In the genomic region with DNA sequence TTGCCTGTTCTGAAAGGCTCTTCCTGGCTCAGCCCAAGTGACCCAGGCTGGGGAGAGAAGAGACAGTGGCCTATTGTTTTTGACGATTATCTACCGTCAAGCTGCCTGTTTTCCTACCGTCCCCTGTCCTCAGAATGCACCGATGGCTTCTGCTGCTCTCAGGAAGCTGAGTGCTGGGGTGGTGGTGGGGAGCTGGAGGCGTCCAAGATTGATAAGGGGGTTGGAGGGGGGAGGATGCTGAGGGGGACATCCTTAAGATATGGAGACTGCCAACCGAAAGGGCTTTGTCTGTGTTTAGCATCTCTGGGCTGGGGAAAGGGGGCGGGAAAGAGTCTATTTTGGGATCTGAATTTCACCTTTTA, we compare ENCODE assay signal across 10 mouse cellular contexts. TPM values are rescaled to one million over a fixed set of nuclear protein-coding genes. Genes with fewer than 3 reads are reported as not detected.
DNase-seq lines count a peak whose midpoint lies in the region; ATAC-seq and TF ChIP-seq lines count a peak whose summit lies in the region.
"Had no signal": no experiment of that assay in that cellular context is flagged by ENCODE, and none has a peak within 500 bp of the region (broad histone marks: within the 10 kb centered on the region; RNA-seq: fewer than 3 reads in every experiment).

No protein-coding gene starts in this region.

- DNase-seq in heart, postnatal 10 days: no peak
- peak; percentile 66 for DNase-seq in MEL (ENCODE audit: low read depth, low spot score)
- no peak for DNase-seq in hindbrain, embryonic 11.5 days (ENCODE audit: low spot score)
- no peak for DNase-seq in midbrain, embryonic 11.5 days (ENCODE audit: low spot score, missing footprints)
- DNase-seq in layer of hippocampus, postnatal 14 days (ENCODE audit: low spot score in 2 of 2): no peak
- DNase-seq in right cerebral cortex, postnatal 36 days (ENCODE audit: low spot score in 2 of 2): no peak
- DNase-seq in layer of hippocampus, adult 8-10 months (ENCODE audit: low spot score in 2 of 2): no peak
- DNase-seq: heart, postnatal 4 days; liver, embryonic 13.5 days had no signal

- peaks cover 45% of the 10 kb centered on the region for H3K4me1 ChIP-seq in heart, embryonic 12.5 days (replicated peaks)
- peaks cover 8 to 11% of the 10 kb centered on the region in 2 experiments; a peak in 3 of 4 replicates for H3K4me1 ChIP-seq in MEL (ENCODE audit: control insufficient read depth in 1 of 2, insufficient read depth in 2 of 2, low read length in 2 of 2)
- H3K4me1 ChIP-seq in hindbrain, embryonic 11.5 days (replicated peaks; ENCODE audit: control insufficient read depth, insufficient read depth, low read length): peaks cover 34% of the 10 kb centered on the region
- peaks cover 59% of the 10 kb centered on the region for H3K4me1 ChIP-seq in midbrain, embryonic 11.5 days (ENCODE audit: control insufficient read depth, insufficient read depth, low read length)

- 22% methylated on average over 7 of the region's 7 CpGs for WGBS in heart, embryonic 12.5 days
- WGBS in hindbrain, embryonic 11.5 days: 14% methylated on average over 7 of the region's 7 CpGs
- WGBS in midbrain, embryonic 11.5 days: 11% methylated on average over 7 of the region's 7 CpGs

- H3K4me2 ChIP-seq in heart, embryonic 12.5 days: peak overlapping the region; percentile 91
- peak overlapping the region; percentile 74 for H3K4me2 ChIP-seq in hindbrain, embryonic 11.5 days (replicated peaks; ENCODE audit: low read depth, low read length)
- H3K4me2 ChIP-seq in midbrain, embryonic 11.5 days: peak overlapping the region; percentile 100

- peaks cover 33% of the 10 kb centered on the region for H3K27me3 ChIP-seq in heart, embryonic 12.5 days (replicated peaks)
- H3K27me3 ChIP-seq in MEL (ENCODE audit: control insufficient read depth in 1 of 2, insufficient read depth in 2 of 2, low read length in 2 of 2): no peaks in the 10 kb centered on the region
- H3K27me3 ChIP-seq in hindbrain, embryonic 11.5 days (ENCODE audit: control insufficient read depth, insufficient read depth, low read length): no peaks in the 10 kb centered on the region
- no peaks in the 10 kb centered on the region for H3K27me3 ChIP-seq in midbrain, embryonic 11.5 days (ENCODE audit: control insufficient read depth, insufficient read depth, low read length)

- intact Hi-C loops in heart, postnatal 10 days (cut with DNase I): no loop called here

- no peak overlapping the region for H3K4me3 ChIP-seq in heart, embryonic 12.5 days
- H3K4me3 ChIP-seq in MEL (ENCODE audit: control insufficient read depth in 1 of 2, insufficient read depth in 1 of 2, low read depth in 2 of 2, low read length in 2 of 2): peak overlapping the region; percentile 28 to 42
- H3K4me3 ChIP-seq in hindbrain, embryonic 11.5 days (ENCODE audit: low read depth, low read length): peak overlapping the region; percentile 97
- H3K4me3 ChIP-seq in midbrain, embryonic 11.5 days (ENCODE audit: low read depth, low read length): peak overlapping the region; percentile 100
- H3K4me3 ChIP-seq: liver, embryonic 13.5 days had no signal

- TF ChIP-seq RAD21 in MEL (IDR thresholded peaks at IDR 0.05; ENCODE audit: low read depth, low read length): no peak

- no peak overlapping the region for H3K27ac ChIP-seq in heart, embryonic 12.5 days (ENCODE audit: poor library complexity, severe bottlenecking)
- H3K27ac ChIP-seq in MEL (ENCODE audit: control insufficient read depth, low read depth, low read length): peak overlapping the region; percentile 82
- H3K27ac ChIP-seq in hindbrain, embryonic 11.5 days (ENCODE audit: low read depth, low read length): peak overlapping the region; percentile 100
- peak overlapping the region; percentile 100 for H3K27ac ChIP-seq in midbrain, embryonic 11.5 days (ENCODE audit: low read depth, low read length)
- H3K27ac ChIP-seq: liver, embryonic 13.5 days had no signal

- TF ChIP-seq POLR2A in MEL (IDR thresholded peaks at IDR 0.05; ENCODE audit: control insufficient read depth in 1 of 2, insufficient read depth in 1 of 2, low read depth in 1 of 2, low read length in 2 of 2, poor library complexity in 1 of 2): no peak

- no peaks in the 10 kb centered on the region for H3K79me2 ChIP-seq in MEL (ENCODE audit: control insufficient read depth, insufficient read depth, low read length, poor library complexity)

- H3K36me3 ChIP-seq in heart, embryonic 12.5 days: no peaks in the 10 kb centered on the region
- peaks cover 0 to 8% of the 10 kb centered on the region in 2 experiments; a peak in 2 of 4 replicates for H3K36me3 ChIP-seq in MEL (ENCODE audit: control insufficient read depth in 1 of 2, insufficient read depth in 2 of 2, low read length in 2 of 2)
- 0 out of 2 replicates have a peak, but pooled peaks cover 2% of the 10 kb centered on the region for H3K36me3 ChIP-seq in hindbrain, embryonic 11.5 days (ENCODE audit: control insufficient read depth, insufficient read depth, low read length)
- H3K36me3 ChIP-seq in midbrain, embryonic 11.5 days (ENCODE audit: control insufficient read depth, insufficient read depth, low read length): peaks cover 16% of the 10 kb centered on the region
- H3K36me3 ChIP-seq: liver, embryonic 13.5 days had no signal

- H3K9ac ChIP-seq in heart, embryonic 12.5 days: no peak overlapping the region
- H3K9ac ChIP-seq in MEL (ENCODE audit: control insufficient read depth, low read depth, low read length, poor library complexity, severe bottlenecking): peak overlapping the region; percentile 64
- H3K9ac ChIP-seq in hindbrain, embryonic 11.5 days (ENCODE audit: low read depth, low read length): peak overlapping the region; percentile 99
- H3K9ac ChIP-seq in midbrain, embryonic 11.5 days (ENCODE audit: low read length): peak overlapping the region; percentile 100
- H3K9ac ChIP-seq: liver, embryonic 13.5 days had no signal

- TF ChIP-seq CTCF in MEL (IDR thresholded peaks at IDR 0.05 in 2 of 3, conservative IDR thresholded peaks at IDR 0.05 in 1 of 3; ENCODE audit: control insufficient read depth in 1 of 3, insufficient read depth in 1 of 3, low read depth in 2 of 3, low read length in 3 of 3, poor library complexity in 1 of 3, severe bottlenecking in 1 of 3): no peak

- H3K9me3 ChIP-seq in heart, embryonic 12.5 days (replicated peaks): no peaks in the 10 kb centered on the region
- no peaks in the 10 kb centered on the region for H3K9me3 ChIP-seq in MEL (replicated peaks; ENCODE audit: insufficient read depth, low read length)
- H3K9me3 ChIP-seq in hindbrain, embryonic 11.5 days (ENCODE audit: control insufficient read depth, low read length): no peaks in the 10 kb centered on the region
- no peaks in the 10 kb centered on the region for H3K9me3 ChIP-seq in midbrain, embryonic 11.5 days (ENCODE audit: control insufficient read depth, low read length)
- H3K9me3 ChIP-seq: liver, embryonic 13.5 days had no signal

- ATAC-seq in heart, embryonic 12.5 days (ENCODE audit: insufficient number of reproducible peaks, low FRiP score): no peak
- no peak for ATAC-seq in hindbrain, embryonic 11.5 days (ENCODE audit: low FRiP score)
- ATAC-seq in midbrain, embryonic 11.5 days (ENCODE audit: low FRiP score): no peak

- TF ChIP-seq EP300 in MEL (IDR thresholded peaks at IDR 0.05; ENCODE audit: low read depth in 1 of 2, low read length in 2 of 2): peak; percentile 33 to 69; a peak in 3 of 4 replicates

TF ChIP-seq in MEL, 35 proteins besides CTCF, POLR2A, EP300 and RAD21 (continues in another document):
- TF ChIP-seq POLR2AphosphoS2 (IDR thresholded peaks at IDR 0.05; ENCODE audit: low read length) (no peak), TCF12 (IDR thresholded peaks at IDR 0.05; ENCODE audit: low read depth, low read length) (peak; percentile 33; the same call in 1 of the 2 replicates), JUND (IDR thresholded peaks at IDR 0.05; ENCODE audit: low read depth, low read length) (no peak), MAZ (IDR thresholded peaks at IDR 0.05; ENCODE audit: low read depth, low read length) (0 out of 2 replicates have a peak, but pooled peaks have one; percentile 46), TBP (IDR thresholded peaks at IDR 0.05; ENCODE audit: low read depth, low read length) (peak; percentile 87), ETS1 (IDR thresholded peaks at IDR 0.05; ENCODE audit: low read depth, low read length) (peak; percentile 35; the same call in 1 of the 2 replicates), SIN3A (IDR thresholded peaks at IDR 0.05; ENCODE audit: low read length) (peak; percentile 51)

RNA-seq across cellular contexts. Expression of a gene that starts 2.5 kb away (rescaled TPM):
- polyA plus RNA-seq in heart, embryonic 12.5 days (2016; fragmentation: Nextera tagmentation; extraction: Ambion mirVana): 6.7 and 6.8 TPM in 2 replicates
- 1 to 10 TPM; 3.1 to 4.3 TPM for total RNA-seq in heart, postnatal 10 days (2021)
- total RNA-seq in MEL (2012; rRNA removed): 3.1 and 3.5 TPM in 2 replicates
- 1 to 10 TPM in 1 of 2 experiments, not detected in 1; 5.7 TPM for polyA plus RNA-seq in MEL (2012; ENCODE audit: insufficient read depth in 1 of 2, insufficient read length in 2 of 2, low read depth in 1 of 2, low replicate concordance in 2 of 2, missing spikeins in 1 of 2)
- 136 and 141 TPM in 2 replicates for polyA plus RNA-seq in hindbrain, embryonic 11.5 days (2014; fragmentation: Nextera tagmentation; extraction: Ambion mirVana)
- 199 and 227 TPM in 2 replicates for polyA plus RNA-seq in midbrain, embryonic 11.5 days (2014; fragmentation: Nextera tagmentation; extraction: Ambion mirVana)
- total RNA-seq in layer of hippocampus, postnatal 14 days (2021): 10 to 100 TPM; 70.6 to 71.8 TPM
- 10 to 100 TPM; 57.2 to 62.6 (median 60.8) TPM for total RNA-seq in layer of hippocampus, adult 8-10 months (2022)

RNA-seq across cellular contexts. Expression of a gene that starts 34.2 kb away (rescaled TPM):
- 0.72 and 1.3 TPM in 2 replicates for polyA plus RNA-seq in heart, embryonic 12.5 days (2016; fragmentation: Nextera tagmentation; extraction: Ambion mirVana)
- not detected for total RNA-seq in heart, postnatal 10 days (2021)
- total RNA-seq in MEL (2012; rRNA removed): 0.58 and 0.92 TPM in 2 replicates
- polyA plus RNA-seq in MEL (2012; ENCODE audit: insufficient read depth in 1 of 2, insufficient read length in 2 of 2, low read depth in 1 of 2, low replicate concordance in 2 of 2, missing spikeins in 1 of 2): 1 to 10 TPM in 1 of 2 experiments, not detected in 1; 6.6 TPM
- 0.56 and 1.1 TPM in 2 replicates for polyA plus RNA-seq in hindbrain, embryonic 11.5 days (2014; fragmentation: Nextera tagmentation; extraction: Ambion mirVana)
- not detected in 2 replicates for polyA plus RNA-seq in midbrain, embryonic 11.5 days (2014; fragmentation: Nextera tagmentation; extraction: Ambion mirVana)
- total RNA-seq in layer of hippocampus, postnatal 14 days (2021): not detected
- not detected for total RNA-seq in layer of hippocampus, adult 8-10 months (2022)
- total RNA-seq: heart, postnatal 4 days had no signal
- polyA plus RNA-seq: liver, embryonic 13.5 days had no signal

RNA-seq across cellular contexts. Expression of a gene that starts 52.6 kb away (rescaled TPM):
- 14.7 and 18.0 TPM in 2 replicates for polyA plus RNA-seq in heart, embryonic 12.5 days (2016; fragmentation: Nextera tagmentation; extraction: Ambion mirVana)
- 10 to 100 TPM; 14.3 to 20.2 TPM for total RNA-seq in heart, postnatal 10 days (2021)
- total RNA-seq in MEL (2012; rRNA removed): 7.6 and 9.2 TPM in 2 replicates
- 10 to 100 TPM in 1 of 2 experiments, not detected in 1; 10.3 TPM for polyA plus RNA-seq in MEL (2012; ENCODE audit: insufficient read depth in 1 of 2, insufficient read length in 2 of 2, low read depth in 1 of 2, low replicate concordance in 2 of 2, missing spikeins in 1 of 2)
- polyA plus RNA-seq in hindbrain, embryonic 11.5 days (2014; fragmentation: Nextera tagmentation; extraction: Ambion mirVana): 21.3 and 23.1 TPM in 2 replicates
- polyA plus RNA-seq in midbrain, embryonic 11.5 days (2014; fragmentation: Nextera tagmentation; extraction: Ambion mirVana): 16.2 and 18.9 TPM in 2 replicates
- 10 to 100 TPM; 25.8 to 28.3 TPM for total RNA-seq in layer of hippocampus, postnatal 14 days (2021)
- 10 to 100 TPM; 34.0 to 58.6 (median 41.9) TPM for total RNA-seq in layer of hippocampus, adult 8-10 months (2022)

Comparison
In these comparisons a context has a peak if more than half of its experiments do, and no peak if none do; other contexts are left out.
1. RNA of a gene that starts 2.5 kb away (total RNA-seq): 70.6 to 71.8 TPM in layer of hippocampus, postnatal 14 days and 57.2 to 62.6 TPM in layer of hippocampus, adult 8-10 months; 3.1 to 4.3 TPM in heart, postnatal 10 days and 3.1 to 3.5 TPM in MEL; every median in the first group is over 10 times any median in the second.
2. Peak in every context shown above with its lines, with median percentiles within 50 percentile points of each other: H3K4me2 ChIP-seq.